Mouse (Mus musculus) inflammation-experienced regulatory T-cells (primary cell): ENCODE data around the gene Cmtr1. TPM values are rescaled to one million over a fixed set of nuclear protein-coding genes. Genes with fewer than 3 reads are reported as not detected.

ENCODE experiments used
- polyA plus RNA-seq, 2 experiments: library from polyadenylated mRNA; unstranded; fragments of 100-300 nt; shearing (Covaris generic); gene quantifications; one replicate each; pipeline ENCODE4 v1.2.1; 2017

Cmtr1 gene
- 100 to 1,000 TPM; 219 to 224 TPM for polyA plus RNA-seq

GRCm38 (mm10) chr17:29660076-29660761 is at the start of gene Cmtr1:
TSS of gene Cmtr1 (plus strand) at chr17:29660595.

GRCm38 (mm10) chr17:29614115-29615023 is 46.0 kb upstream of the Cmtr1 start, which contains the start of the genes Rnf8 and Gm28043:
TSS of gene Rnf8 (plus strand) at chr17:29614790.
TSS of gene Gm28043 (plus strand) at chr17:29614876.

GRCm38 (mm10) chr17:29716732-29717445 is 56.5 kb downstream of the Cmtr1 start, which contains the start of gene Ccdc167:
TSS of gene Ccdc167 (minus strand) at chr17:29717044.

Other genes starting within 250 kb of the Cmtr1 start
- gene Pim1, start 169.8 kb upstream of the Cmtr1 start, polyA plus RNA-seq: 10 to 100 TPM; 44.3 to 79.5 TPM
- gene Gm17657, start 111.0 kb upstream of the Cmtr1 start, polyA plus RNA-seq: 1 to 10 TPM in 1 of 2 experiments, under 1 TPM in 1; 0.11 to 1.2 TPM
- gene Tbc1d22b, start 110.8 kb upstream of the Cmtr1 start, polyA plus RNA-seq: 10 to 100 TPM; 33.4 to 33.5 TPM
- 1 to 10 TPM; 4.9 to 6.3 TPM for gene Tmem217, start 108.2 kb upstream of the Cmtr1 start, polyA plus RNA-seq
- 10 to 100 TPM; 62.2 to 66.9 TPM for gene Rnf8, start 45.8 kb upstream of the Cmtr1 start, polyA plus RNA-seq
- gene Gm28043, start 45.7 kb upstream of the Cmtr1 start, polyA plus RNA-seq: 1 to 10 TPM; 5.8 TPM
- 1 to 10 TPM; 7.1 to 7.2 TPM for gene Ccdc167, start 56.4 kb downstream of the Cmtr1 start, polyA plus RNA-seq